Mouse (Mus musculus): ENCODE results near the gene Atp11a.

Atp11a gene

GRCm38 (mm10) chr8:12824562-12824961 is 67.7 kb downstream of the Atp11a start:
- DNase-seq, result no peak

- no peak for DNase-seq
These were observed 68.4 kb downstream of the Atp11a start for GRCm38 (mm10) chr8:12825236-12825635.

DNA sequence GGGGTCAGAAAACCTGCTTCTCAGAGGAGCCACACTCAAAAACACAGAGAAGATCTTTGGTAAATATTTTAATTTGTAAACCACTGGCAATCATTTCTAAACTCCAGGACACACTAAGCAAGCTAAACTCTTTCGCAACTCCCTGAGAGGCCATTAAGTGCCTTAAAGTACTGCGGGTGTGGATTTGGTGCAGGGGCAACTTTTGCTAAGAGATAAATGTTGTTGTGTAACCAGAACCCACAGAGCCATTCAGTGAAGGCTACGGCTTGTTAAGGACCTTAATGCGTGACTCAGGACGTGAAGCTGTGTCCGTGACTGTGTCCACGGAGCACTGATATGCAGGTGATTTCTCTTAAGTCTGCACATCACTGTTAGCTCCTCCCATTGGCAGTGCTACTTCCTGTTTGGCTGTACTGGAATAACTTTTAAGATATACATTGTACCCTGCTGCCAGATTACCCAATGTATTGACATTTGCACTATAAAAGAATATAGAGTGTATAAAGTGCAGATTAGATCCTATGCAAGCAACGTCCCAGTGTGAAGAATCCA is 68.9 kb downstream of the Atp11a start:
- DNase-seq, result no peak

DNA sequence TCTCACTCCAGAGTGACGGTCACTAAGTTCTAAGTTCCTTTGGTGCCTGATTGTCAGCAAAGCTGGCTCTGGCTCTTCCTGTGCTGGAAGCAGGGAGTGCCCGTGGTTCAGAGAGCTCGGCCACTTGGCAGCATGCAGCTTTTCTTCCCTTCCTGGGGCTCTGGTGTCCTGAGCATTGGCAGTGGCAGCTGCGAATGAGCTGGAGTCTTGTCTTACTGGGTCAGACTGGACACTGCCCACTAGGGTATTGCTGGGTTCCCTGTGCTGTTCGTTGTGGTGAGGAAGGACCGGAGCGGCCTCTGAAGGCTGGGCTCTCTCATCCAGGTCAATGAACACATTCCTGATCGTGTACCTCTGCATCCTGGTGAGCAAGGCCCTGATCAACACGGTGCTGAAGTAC is 70.3 kb downstream of the Atp11a start:
- no peak for DNase-seq

DNA sequence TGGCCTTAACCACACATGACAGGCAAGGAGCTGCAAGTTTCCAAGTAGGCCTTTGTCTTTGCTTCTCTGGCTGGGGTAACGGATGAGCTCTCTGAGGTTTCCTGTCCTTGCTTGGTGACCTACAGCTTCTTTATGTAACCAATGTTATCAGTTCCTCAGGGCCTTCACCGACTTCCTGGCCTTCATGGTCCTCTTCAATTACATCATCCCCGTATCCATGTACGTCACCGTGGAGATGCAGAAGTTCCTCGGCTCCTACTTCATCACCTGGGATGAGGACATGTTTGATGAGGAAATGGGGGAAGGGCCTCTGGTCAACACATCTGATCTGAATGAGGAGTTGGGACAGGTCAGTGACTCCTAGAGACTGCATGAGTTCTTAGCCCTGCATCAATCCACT is 71.5 kb downstream of the Atp11a start:
- DNase-seq, result no peak

- DNase-seq, result no peak
These were observed 72.6 kb downstream of the Atp11a start for GRCm38 (mm10) chr8:12829381-12829780.

DNA sequence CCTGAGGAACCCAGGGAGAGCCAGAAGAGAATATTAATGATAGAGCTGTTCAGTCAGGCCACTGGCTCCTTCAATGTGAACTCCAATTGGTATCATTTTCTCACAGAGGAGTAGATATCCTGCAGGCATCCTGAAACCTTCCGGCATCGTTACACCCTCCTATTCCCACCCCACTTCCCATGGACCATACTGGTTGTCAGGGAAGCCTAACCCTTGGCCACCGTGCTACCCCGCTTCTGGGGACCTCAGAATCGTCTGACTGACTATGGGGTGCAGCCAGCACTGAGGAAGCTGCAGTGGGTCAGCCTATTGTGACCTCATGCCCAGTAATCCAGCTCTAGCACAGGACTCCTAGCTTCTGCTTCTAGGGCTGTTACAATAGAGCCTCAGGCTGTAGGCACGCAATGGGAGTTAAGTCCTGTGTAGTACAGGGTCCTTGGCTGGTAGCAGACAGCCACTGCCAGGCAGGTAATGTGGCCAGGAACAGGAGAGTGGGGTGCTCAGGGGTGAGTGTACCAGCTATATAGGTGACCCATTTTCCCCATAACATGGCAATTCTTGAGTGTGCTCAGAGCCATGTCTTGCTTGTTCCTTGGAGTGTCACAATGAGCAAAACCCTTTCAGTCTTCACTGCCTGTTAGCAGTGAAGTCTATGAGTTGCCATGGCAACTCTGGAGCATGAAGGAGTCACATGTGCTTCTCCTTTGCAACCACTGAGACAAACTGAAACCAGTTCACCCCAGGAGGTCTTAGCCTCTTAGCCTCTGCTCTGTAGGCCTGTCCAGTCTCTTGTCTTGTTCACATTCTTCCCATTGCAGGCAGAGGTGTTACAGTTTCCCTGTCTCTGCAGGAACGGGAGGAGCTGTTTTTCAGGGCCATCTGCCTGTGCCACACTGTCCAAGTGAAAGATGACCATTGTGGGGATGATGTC is 75.1 kb downstream of the Atp11a start:
- DNase-seq, result no peak

DNA sequence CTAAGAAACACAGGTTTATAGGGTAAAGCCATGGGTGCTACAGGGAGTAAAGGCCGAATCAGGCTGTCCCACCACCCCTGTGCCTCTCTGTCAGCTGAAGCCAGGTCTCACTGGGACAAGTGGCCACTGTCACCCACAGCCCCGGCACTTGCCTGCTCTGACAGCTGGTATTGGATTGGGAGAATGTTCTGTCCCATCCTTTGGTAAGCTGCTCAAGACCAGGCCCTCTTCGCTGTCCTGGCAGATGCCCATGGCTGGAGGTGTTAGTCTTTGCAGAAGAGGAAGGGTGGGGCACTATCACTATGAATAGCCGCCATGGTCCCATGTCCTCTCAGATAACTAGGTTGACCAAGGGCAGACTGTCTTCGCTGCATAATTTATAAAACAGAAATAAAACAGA is 76.8 kb downstream of the Atp11a start:
- DNase-seq, result no peak

- no peak for DNase-seq
These were observed 84.0 kb downstream of the Atp11a start for GRCm38 (mm10) chr8:12840834-12841233.

DNA sequence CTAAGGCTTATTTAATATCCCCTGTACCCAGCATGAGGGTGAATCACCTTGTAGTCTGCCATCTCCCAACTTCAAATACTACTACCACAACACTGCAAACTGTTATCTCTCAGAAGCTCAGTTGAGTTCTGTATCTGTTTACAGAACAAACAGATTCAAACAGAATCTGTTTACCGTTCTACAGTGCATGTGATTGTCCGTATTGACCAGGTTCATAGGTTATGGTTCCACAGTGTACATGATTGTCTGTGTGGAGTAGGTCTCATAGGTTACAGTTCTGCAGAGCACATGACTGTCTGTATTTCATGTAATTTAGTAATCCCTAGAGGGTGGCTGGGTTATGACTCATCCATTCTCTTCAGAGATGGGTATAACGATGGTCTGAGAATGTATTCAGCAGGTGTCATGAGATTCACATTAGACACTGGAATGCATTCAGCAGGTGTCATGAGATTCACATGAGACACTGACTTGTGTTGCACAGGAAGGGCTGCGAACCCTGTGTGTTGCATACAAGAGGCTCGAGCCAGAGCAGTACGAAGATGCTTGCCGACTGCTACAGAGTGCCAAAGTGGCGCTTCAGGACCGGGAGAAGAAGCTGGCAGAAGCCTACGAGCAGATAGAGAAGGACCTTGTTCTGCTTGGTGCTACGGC is 85.7 kb downstream of the Atp11a start:
- no peak for DNase-seq

GRCm38 (mm10) chr8:12844347-12844950 is 87.6 kb downstream of the Atp11a start:
- DNase-seq, result no peak

GRCm38 (mm10) chr8:12846447-12846846 is 89.6 kb downstream of the Atp11a start:
- no peak for DNase-seq

DNA sequence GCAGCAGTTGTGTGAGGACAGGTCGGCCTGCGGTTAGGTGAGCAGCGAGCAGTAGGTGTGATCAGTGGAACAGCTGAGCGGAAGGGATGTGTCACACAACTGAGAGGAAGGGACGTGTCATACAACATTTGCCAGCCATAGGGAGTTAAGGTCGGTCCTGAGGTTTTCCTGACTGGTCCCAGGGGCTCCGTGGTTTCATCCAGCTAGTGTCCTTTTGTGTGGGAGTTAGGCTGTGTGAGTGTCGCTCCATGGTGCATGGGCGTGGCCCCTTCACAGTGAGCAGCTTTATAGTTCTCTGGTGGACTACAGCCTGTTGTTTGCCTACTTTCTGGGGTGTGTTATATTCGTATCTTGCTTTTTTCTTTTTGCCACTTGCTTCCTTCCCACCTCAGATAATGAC is 94.4 kb downstream of the Atp11a start:
- no peak for DNase-seq

DNA sequence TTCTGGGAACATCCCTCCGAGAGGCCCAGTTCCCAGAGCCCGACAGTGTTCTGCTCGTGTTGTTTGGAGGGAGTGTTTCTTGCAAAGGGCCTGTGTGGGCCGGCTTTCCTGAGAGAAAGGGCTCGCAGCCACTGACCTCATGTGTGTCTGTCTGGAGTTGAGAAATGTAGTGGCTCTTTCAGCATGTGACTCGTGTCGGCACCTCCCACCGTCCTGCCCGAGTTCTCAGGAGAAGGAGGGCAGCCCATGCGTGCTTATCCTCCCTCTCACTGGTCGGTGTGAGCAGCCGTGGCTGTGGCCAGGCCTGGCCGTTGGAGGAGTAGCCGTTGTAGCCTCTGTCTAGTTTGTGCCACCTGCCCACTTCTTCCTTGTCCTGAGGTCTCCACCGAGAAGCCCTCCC is 99.2 kb downstream of the Atp11a start:
- no peak for DNase-seq

GRCm38 (mm10) chr8:12863061-12863460 is 106.2 kb downstream of the Atp11a start:
- no peak for DNase-seq

GRCm38 (mm10) chr8:12863608-12864007 is 106.8 kb downstream of the Atp11a start:
- no peak for DNase-seq

DNA sequence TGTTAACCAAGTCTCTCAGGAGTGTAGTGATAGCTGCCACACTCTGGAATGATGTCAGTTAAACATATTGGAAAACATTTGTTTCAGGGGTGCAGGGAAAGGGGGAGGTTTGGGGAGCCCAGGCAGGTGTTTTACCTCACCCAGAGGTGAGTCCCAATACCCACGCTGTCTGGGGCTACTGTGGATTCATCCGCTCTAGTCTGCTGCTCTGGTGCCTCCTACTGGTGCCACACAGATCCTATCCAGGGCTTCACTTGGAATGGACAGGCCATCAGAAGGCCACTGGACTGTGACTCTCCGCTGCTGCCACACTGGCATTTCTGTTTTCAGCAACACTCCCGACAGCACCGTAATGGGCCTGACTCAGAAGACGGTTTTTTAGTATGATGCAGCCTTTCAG is 109.0 kb downstream of the Atp11a start:
- DNase-seq, result no peak

DNA sequence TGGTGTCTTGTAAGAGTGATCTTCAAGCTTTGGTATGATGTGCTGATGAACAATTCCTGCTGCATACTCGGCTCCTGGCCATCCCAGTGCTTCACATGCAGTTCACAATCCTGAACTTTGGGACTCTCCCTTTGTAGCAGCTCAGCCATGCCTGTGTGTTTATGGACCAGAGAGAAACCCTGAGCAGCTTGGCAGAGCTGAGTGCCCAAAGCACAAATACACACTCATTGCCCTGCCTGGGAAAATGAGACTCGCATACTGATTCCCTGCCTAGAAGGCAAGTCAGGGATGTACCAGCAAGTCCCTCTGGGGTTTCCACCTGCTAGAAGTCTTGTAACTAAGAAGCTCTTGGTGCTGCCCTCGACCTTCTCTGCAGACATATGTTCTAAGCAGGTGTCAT is 112.8 kb downstream of the Atp11a start:
- DNase-seq, result no peak

GRCm38 (mm10) chr8:12870656-12871055 is 113.8 kb downstream of the Atp11a start:
- DNase-seq, result no peak

- no peak for DNase-seq
These were observed 114.6 kb downstream of the Atp11a start for GRCm38 (mm10) chr8:12871461-12871860.

DNA sequence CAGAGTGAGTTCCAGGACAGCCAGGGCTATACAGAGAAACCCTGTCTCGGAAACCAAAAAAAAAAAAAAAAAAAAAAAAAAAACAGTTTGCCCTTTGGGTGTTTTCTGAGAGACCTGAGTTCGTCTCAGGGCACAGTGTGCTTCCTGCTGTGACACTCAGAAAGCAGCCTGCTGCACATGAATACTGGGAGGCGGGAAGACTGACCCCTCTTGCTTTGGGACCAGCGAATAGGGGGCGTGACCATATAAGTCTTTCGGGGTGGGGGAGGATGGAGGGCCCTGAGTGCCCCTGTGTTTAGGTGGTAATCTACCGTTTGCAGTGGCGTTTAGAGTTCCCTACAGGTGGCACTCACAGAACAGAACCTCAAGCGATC is 116.2 kb downstream of the Atp11a start:
- DNase-seq, result no peak

GRCm38 (mm10) chr8:12873357-12874046 is 116.7 kb downstream of the Atp11a start, which contains the start of gene Mcf2l:
Gene Mcf2l (plus strand): TSS chr8:12873806.
- peak; percentile 43 for DNase-seq
